Mouse (Mus musculus): ENCODE results near the gene Cd302.

Cd302 gene

GRCm38 (mm10) chr2:60252782-60253181 lies 31.5 kb downstream of the Cd302 start:
- no peak for DNase-seq

GRCm38 (mm10) chr2:60234506-60234905 lies 49.8 kb downstream of the Cd302 start:
- no peak for DNase-seq

- DNase-seq: no peak
These were observed 51.1 kb downstream of the Cd302 start for GRCm38 (mm10) chr2:60233147-60233546.

- no peak for DNase-seq
These were observed 53.9 kb downstream of the Cd302 start for GRCm38 (mm10) chr2:60230361-60230760.

GRCm38 (mm10) chr2:60228470-60228869 lies 55.8 kb downstream of the Cd302 start:
- DNase-seq: no peak

- no peak for DNase-seq
These were observed 60.8 kb downstream of the Cd302 start for GRCm38 (mm10) chr2:60223489-60223888.

GRCm38 (mm10) chr2:60221954-60222353 lies 62.3 kb downstream of the Cd302 start:
- DNase-seq: no peak

- no peak for DNase-seq
These were observed 63.1 kb downstream of the Cd302 start for GRCm38 (mm10) chr2:60221236-60221635.

GRCm38 (mm10) chr2:60217620-60218019 lies 66.7 kb downstream of the Cd302 start:
- DNase-seq: no peak

- no peak for DNase-seq
These were observed 67.6 kb downstream of the Cd302 start for GRCm38 (mm10) chr2:60216547-60217153.

- no peak for DNase-seq
These were observed 69.6 kb downstream of the Cd302 start for GRCm38 (mm10) chr2:60214683-60215082.

- DNase-seq: no peak
These were observed 71.8 kb downstream of the Cd302 start for GRCm38 (mm10) chr2:60212488-60212887.

GRCm38 (mm10) chr2:60210821-60211220 lies 73.5 kb downstream of the Cd302 start:
- DNase-seq: no peak

- DNase-seq: peak; percentile 90
These were observed 74.3 kb downstream of the Cd302 start, which contains the start of the genes Baz2b and March7 for GRCm38 (mm10) chr2:60209703-60210651. TSS of gene Baz2b (minus strand) at chr2:60209839. TSS of gene March7 (plus strand) at chr2:60209887.

GRCm38 (mm10) chr2:60209122-60209611 lies 75.1 kb downstream of the Cd302 start:
- peak; percentile 54 for DNase-seq

- no peak for DNase-seq
These were observed 78.5 kb downstream of the Cd302 start for GRCm38 (mm10) chr2:60205795-60206194.

GRCm38 (mm10) chr2:60204162-60204561 lies 80.1 kb downstream of the Cd302 start:
- DNase-seq: no peak

- no peak for DNase-seq
These were observed 80.6 kb downstream of the Cd302 start for GRCm38 (mm10) chr2:60203733-60204132.

- DNase-seq: no peak
These were observed 81.3 kb downstream of the Cd302 start for GRCm38 (mm10) chr2:60202900-60203530.

Data from lung, postnatal 14 days (tissue).